Mouse (Mus musculus): ENCODE results near the gene Hist1h4f. TPM values are rescaled to one million over a fixed set of nuclear protein-coding genes. Genes with fewer than 3 reads are reported as not detected.
"Not testable (repeated sequence)": the region's sequence is repeated elsewhere in the genome, so short reads cannot be mapped to it uniquely, and the experiment has no call there.

Gene Hist1h4f
- polyA plus RNA-seq, 1 experiment from 2014 or later: 0.56 TPM

- Histone ChIP-seq H3K9me3 (no peaks in the 10 kb centered on the region), H3K27me3 (ENCODE audit: insufficient read depth, poor library complexity, severe bottlenecking) (no peaks in the 10 kb centered on the region), H3K4me3 (peak overlapping the region; percentile 71; the same call in 1 of the 2 replicates), H3K27ac (peak overlapping the region; percentile 98), H3K4me1 (replicated peaks) (peaks cover 10% of the 10 kb centered on the region), H3K36me3 (no peaks in the 10 kb centered on the region)
- DNase-seq (ENCODE audit: low spot score): no peak
- WGBS: 73% methylated on average over 3 of the region's 3 CpGs
Observed at GRCm38 (mm10) chr13:23556906-23557305, 5.5 kb upstream of the Hist1h4f start.

- Histone ChIP-seq H3K36me3 (no peaks in the 10 kb centered on the region), H3K27ac (peak overlapping the region; percentile 98), H3K4me3 (peak overlapping the region; percentile 71), H3K27me3 (ENCODE audit: insufficient read depth, poor library complexity, severe bottlenecking) (no peaks in the 10 kb centered on the region), H3K9me3 (no peaks in the 10 kb centered on the region), H3K4me1 (replicated peaks) (peaks cover 15% of the 10 kb centered on the region)
- under 1% methylated on average over 18 of the region's 18 CpGs for WGBS
- DNase-seq (ENCODE audit: low spot score): peak; percentile 78
Observed at GRCm38 (mm10) chr13:23555839-23556416, 4.5 kb upstream of the Hist1h4f start.

DNA sequence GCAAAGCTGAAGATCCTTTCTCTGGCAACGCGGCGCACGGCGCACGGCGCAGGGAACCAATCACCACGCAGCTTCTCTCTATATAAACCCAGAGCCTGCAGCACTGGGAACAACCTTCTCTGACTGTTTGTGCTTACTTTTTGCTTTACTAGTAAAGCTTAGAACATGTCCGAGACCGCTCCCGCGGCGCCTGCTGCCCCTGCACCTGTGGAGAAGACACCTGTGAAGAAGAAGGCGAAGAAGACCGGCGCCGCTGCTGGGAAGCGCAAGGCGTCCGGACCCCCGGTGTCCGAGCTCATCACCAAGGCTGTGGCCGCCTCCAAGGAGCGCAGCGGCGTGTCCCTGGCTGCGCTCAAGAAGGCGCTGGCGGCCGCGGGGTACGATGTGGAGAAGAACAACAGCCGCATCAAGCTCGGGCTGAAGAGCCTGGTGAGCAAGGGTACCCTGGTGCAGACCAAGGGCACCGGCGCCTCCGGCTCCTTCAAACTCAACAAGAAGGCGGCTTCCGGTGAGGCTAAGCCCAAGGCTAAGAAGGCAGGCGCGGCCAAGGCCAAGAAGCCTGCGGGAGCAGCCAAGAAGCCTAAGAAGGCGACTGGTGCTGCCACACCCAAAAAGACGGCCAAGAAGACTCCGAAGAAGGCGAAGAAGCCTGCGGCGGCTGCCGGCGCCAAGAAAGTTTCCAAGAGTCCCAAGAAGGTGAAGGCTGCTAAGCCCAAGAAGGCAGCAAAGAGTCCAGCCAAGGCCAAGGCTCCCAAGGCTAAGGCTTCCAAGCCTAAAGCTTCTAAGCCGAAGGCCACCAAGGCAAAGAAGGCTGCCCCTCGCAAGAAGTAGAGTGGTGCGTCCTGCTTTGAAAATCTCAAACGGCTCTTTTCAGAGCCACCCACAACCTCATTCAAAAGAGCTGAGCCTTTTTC is 3.7 kb upstream of the Hist1h4f start:
- H3K4me3 ChIP-seq: peak overlapping the region; percentile 71
- H3K4me1 ChIP-seq (replicated peaks): peaks cover 18% of the 10 kb centered on the region
- no peaks in the 10 kb centered on the region for H3K27me3 ChIP-seq (ENCODE audit: insufficient read depth, poor library complexity, severe bottlenecking)
- H3K9me3 ChIP-seq: no peaks in the 10 kb centered on the region
- no peaks in the 10 kb centered on the region for H3K36me3 ChIP-seq
- under 1% methylated on average over 54 of the region's 54 CpGs for WGBS
- peak overlapping the region; percentile 98 for H3K27ac ChIP-seq
- peak; percentile 87 for DNase-seq (ENCODE audit: low spot score)

DNA sequence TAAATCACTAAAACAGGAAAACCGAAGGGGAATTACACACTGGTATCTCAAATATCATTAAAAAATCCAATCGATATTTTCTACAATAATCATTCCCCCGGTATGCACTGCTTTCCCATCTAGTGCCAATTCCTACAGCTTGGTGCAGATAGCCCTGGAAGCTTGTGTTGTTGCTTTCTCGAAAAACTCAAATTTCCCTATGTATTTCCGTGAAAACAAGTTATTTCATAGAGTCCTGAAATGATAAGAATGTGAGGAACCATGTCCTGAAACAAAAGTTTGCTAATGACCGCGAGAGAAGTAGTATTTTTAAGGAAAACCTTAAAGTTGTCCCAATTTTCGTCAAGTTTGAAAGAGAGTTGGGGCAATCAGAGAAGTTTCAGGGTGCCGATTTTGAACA is 2.9 kb upstream of the Hist1h4f start:
- Histone ChIP-seq H3K27me3 (ENCODE audit: insufficient read depth, poor library complexity, severe bottlenecking) (no peaks in the 10 kb centered on the region), H3K36me3 (no peaks in the 10 kb centered on the region), H3K27ac (peak overlapping the region; percentile 98), H3K9me3 (no peaks in the 10 kb centered on the region), H3K4me1 (replicated peaks) (peaks cover 18% of the 10 kb centered on the region), H3K4me3 (peak overlapping the region; percentile 71)
- no peak for DNase-seq (ENCODE audit: low spot score)
- 24% methylated on average over 9 of the region's 9 CpGs for WGBS

GRCm38 (mm10) chr13:23552962-23553361 is 1.5 kb upstream of the Hist1h4f start, which contains the start of gene Hist1h1d:
Gene Hist1h1d, plus strand, starts transcription at chr13:23553262.
- Histone ChIP-seq H3K36me3 (no peaks in the 10 kb centered on the region), H3K27me3 (ENCODE audit: insufficient read depth, poor library complexity, severe bottlenecking) (no peaks in the 10 kb centered on the region), H3K27ac (peak within 1 kb of the TSS; percentile 98), H3K4me3 (peak within 1 kb of the TSS; percentile 55), H3K9me3 (no peaks in the 10 kb centered on the region), H3K4me1 (replicated peaks) (peaks cover 18% of the 10 kb centered on the region)
- no peak for DNase-seq (ENCODE audit: low spot score)

DNA sequence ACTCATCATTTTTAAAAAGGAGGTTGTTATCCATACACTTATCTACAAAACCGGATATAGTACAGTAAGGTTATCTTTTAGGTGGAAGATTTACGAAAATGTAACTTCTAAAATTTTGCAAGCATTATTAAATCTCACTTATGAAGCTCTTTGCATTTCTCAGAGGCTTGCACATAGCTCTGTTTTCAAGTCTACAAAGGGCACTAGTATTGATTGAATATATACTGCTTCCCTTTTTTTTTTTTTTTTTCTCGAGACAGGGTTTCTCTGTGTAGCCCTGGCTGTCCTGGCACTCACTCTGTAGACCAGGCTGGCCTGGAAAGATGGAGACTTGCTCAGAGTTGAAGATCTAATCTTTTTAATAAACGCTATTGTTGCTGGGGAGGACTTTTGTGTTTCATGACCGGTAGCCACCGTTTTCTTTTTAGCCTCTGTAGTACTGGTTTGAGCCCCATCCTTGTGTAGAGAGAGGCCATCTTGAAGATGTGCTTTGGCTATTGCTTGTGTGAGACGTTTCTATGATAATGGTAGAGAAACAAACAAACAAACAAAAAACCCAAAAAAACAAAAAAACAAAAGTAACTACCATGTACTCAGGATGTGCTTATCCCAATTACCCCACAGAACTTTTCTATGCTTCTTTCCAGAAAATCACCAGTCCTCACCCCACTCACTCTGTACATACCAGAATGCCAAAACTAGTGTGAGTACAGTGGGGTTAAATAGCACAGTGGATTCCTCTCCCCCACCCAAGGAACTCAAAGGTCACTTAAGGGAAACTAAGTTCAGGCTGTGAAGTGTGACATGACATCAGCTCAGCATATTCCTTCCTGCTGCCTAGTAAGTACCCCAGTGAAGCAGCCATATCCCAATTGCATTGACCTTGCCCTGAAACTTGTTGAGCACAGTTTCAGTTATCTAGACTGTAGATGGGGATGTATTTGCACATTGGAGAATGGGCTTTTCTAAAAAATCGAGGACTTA is 775 bp upstream of the Hist1h4f start:
- H3K36me3 ChIP-seq: no peaks in the 10 kb centered on the region
- DNase-seq (ENCODE audit: low spot score): no peak
- H3K27me3 ChIP-seq (ENCODE audit: insufficient read depth, poor library complexity, severe bottlenecking): no peaks in the 10 kb centered on the region
- peak overlapping the region; percentile 55 for H3K4me3 ChIP-seq
- no peaks in the 10 kb centered on the region for H3K9me3 ChIP-seq
- peaks cover 18% of the 10 kb centered on the region for H3K4me1 ChIP-seq (replicated peaks)
- H3K27ac ChIP-seq: peak overlapping the region; percentile 98
- WGBS: 56% methylated on average over 8 of the region's 8 CpGs

DNA sequence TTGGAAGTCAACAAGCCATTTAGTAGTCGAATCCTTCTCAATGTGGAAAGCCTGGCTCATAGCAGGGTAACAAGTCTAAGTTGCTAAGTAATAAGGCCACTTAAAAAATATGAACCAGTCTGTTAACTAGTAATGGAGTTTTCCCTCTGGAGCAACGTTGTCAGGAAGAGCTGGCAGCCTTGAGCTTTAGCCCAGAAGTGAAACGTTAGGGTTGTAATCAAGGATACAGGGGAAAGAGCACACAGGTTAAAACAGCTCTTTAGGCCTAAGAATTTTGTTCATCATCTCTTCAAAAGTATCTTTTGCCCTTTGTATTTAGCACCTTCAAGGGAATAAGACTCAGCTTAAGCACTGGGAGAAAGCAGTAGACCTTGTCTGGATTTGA is 695 bp downstream of the Hist1h4f start:
- peak overlapping the region; percentile 98 for H3K27ac ChIP-seq
- H3K4me3 ChIP-seq: peak overlapping the region; percentile 55
- no peaks in the 10 kb centered on the region for H3K9me3 ChIP-seq
- H3K27me3 ChIP-seq (ENCODE audit: insufficient read depth, poor library complexity, severe bottlenecking): no peaks in the 10 kb centered on the region
- DNase-seq (ENCODE audit: low spot score): peak; percentile 33
- peaks cover 20% of the 10 kb centered on the region for H3K4me1 ChIP-seq (replicated peaks)
- WGBS: 9% methylated on average over 3 of the region's 3 CpGs
- no peaks in the 10 kb centered on the region for H3K36me3 ChIP-seq

DNA sequence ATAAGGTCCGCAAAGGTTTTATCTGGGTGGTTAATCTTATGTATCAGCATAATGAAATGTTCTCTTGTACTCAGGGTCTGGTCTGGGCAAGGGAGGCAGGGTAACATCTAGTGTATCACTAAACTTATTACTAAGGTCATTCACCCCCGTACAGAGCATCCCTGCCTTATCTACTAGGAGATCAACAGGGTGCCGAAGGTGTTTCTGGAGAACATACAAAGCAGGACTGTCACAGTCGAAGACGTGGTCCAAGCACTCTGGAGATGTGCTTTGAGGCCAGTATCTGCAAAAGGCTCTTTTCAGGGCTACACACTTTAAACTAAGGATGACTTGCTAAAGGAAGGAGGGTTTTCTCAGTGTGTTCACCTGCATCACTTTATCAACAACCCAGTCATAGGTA is 4.8 kb downstream of the Hist1h4f start:
- Histone ChIP-seq H3K27me3 (ENCODE audit: insufficient read depth, poor library complexity, severe bottlenecking) (no peaks in the 10 kb centered on the region), H3K9me3 (no peaks in the 10 kb centered on the region), H3K27ac (peak overlapping the region; percentile 80), H3K36me3 (no peaks in the 10 kb centered on the region), H3K4me1 (replicated peaks) (peaks cover 24% of the 10 kb centered on the region), H3K4me3 (no peak overlapping the region)
- 82% methylated on average over 5 of the region's 5 CpGs for WGBS
- no peak for DNase-seq (ENCODE audit: low spot score)

DNA sequence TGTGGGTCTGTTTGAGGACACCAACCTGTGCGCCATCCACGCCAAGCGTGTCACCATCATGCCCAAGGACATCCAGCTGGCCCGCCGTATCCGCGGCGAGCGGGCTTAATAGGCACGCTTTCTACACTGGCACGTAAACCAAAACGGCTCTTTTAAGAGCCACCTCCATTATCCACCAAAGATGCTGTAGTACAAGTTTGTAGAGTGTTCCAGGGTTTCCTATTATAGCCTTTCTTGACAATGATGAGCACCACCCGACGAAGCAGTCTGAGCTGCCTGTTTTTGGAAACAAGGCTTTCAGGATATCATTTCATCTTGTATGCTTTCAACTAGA is 6.7 kb downstream of the Hist1h4f start:
- 0% methylated on average over 14 of the region's 14 CpGs for WGBS
- H3K27ac ChIP-seq: peak overlapping the region; percentile 95
- H3K4me3 ChIP-seq: peak overlapping the region; percentile 57
- H3K27me3 ChIP-seq (ENCODE audit: insufficient read depth, poor library complexity, severe bottlenecking); H3K36me3 ChIP-seq; H3K9me3 ChIP-seq; DNase-seq (ENCODE audit: low spot score): not testable (repeated sequence)
- peaks cover 15% of the 10 kb centered on the region for H3K4me1 ChIP-seq (replicated peaks)

DNA sequence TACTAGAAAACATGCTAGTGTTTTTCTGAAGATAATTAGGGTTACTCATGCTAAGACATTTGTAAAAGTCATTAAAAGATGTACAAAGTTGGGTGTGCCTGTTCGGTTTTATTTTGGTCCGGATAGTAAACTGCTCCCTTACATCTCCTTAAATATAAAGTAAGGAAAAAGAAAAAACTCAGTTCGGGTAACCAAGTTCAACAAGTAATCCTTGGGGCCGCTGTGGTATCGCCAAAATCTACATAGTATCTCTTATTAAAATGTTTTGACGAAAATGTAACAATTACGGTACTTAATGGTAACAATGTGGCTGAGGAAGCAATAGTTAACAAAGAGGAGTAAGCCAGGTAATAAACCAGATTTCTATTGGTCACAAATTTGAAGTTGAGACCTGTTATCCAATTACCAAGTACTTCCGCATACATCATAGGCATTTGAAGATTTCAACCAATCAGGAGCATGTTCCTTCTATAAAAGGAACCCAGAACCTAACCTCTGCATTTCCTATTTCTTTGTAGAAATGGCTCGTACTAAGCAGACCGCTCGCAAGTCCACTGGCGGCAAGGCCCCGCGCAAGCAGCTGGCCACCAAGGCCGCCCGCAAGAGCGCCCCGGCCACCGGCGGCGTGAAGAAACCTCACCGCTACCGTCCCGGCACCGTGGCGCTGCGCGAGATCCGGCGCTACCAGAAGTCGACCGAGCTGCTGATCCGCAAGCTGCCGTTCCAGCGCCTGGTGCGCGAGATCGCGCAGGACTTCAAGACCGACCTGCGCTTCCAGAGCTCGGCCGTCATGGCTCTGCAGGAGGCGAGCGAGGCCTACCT is 7.3 kb downstream of the Hist1h4f start, which contains the start of gene Hist1h3f:
Gene Hist1h3f (plus strand): TSS at position 88 of the 822 bp plus-strand sequence.
- Histone ChIP-seq H3K36me3 (no peaks in the 10 kb centered on the region), H3K9me3 (no peaks in the 10 kb centered on the region), H3K4me1 (replicated peaks) (peaks cover 15% of the 10 kb centered on the region), H3K27ac (peak within 1 kb of the TSS; percentile 95), H3K4me3 (peak within 1 kb of the TSS; percentile 57), H3K27me3 (ENCODE audit: insufficient read depth, poor library complexity, severe bottlenecking) (no peaks in the 10 kb centered on the region)
- DNase-seq (ENCODE audit: low spot score): peak; percentile 58
- under 1% methylated on average over 34 of the region's 45 CpGs for WGBS

DNA sequence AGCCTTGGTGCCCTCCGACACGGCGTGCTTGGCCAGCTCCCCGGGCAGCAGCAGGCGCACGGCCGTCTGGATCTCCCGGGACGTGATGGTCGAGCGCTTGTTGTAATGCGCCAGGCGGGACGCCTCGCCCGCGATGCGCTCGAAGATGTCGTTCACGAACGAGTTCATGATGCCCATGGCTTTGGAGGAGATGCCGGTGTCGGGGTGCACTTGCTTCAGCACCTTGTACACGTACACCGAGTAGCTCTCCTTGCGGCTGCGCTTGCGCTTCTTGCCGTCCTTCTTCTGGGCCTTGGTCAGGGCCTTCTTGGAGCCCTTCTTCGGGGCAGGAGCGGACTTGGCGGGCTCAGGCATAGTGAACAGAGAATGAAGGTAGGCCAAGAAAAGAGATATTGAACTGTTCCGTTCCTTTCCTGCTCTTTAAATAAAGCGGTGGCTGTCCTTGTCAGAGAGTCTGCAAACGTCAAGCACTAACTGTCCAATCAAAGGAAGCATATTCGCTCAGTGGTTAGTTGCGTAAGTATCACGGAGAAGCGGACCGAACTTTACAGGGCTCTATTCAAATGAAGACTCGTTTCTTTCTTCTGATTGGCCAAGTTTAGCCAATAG is 8.3 kb downstream of the Hist1h4f start, which contains the start of gene Hist1h2bh:
Gene Hist1h2bh (minus strand): TSS at position 394 of the 609 bp plus-strand sequence.
- WGBS: under 1% methylated on average over 42 of the region's 42 CpGs
- H3K36me3 ChIP-seq; H3K9me3 ChIP-seq; H3K27me3 ChIP-seq (ENCODE audit: insufficient read depth, poor library complexity, severe bottlenecking): not testable (repeated sequence)
- peak within 1 kb of the TSS; percentile 57 for H3K4me3 ChIP-seq
- peaks cover 19% of the 10 kb centered on the region for H3K4me1 ChIP-seq (replicated peaks)
- DNase-seq (ENCODE audit: low spot score): peak; percentile 79
- peak within 1 kb of the TSS; percentile 95 for H3K27ac ChIP-seq
